In genomic region chr2:172690196-172690595, GRCm38 (mm10) we compare ENCODE assay signal across 35 mouse cellular contexts.
"Had no signal": no experiment of that assay in that cellular context is flagged by ENCODE, and none has a peak within 500 bp of the region (broad histone marks: within the 10 kb centered on the region; RNA-seq: fewer than 3 reads in every experiment).

No protein-coding gene starts in this region.

- H3K4me1 ChIP-seq: heart, embryonic 10.5 days; heart, embryonic 12.5 days; heart, embryonic 13.5 days; heart, embryonic 15.5 days; intestine, embryonic 15.5 days had no signal

- H3K36me3 ChIP-seq: heart, embryonic 10.5 days; heart, embryonic 12.5 days; heart, embryonic 13.5 days; heart, embryonic 15.5 days; hindbrain, embryonic 10.5 days; hindbrain, embryonic 12.5 days; hindbrain, embryonic 13.5 days; hindbrain, embryonic 15.5 days; intestine, embryonic 15.5 days; kidney, embryonic 15.5 days had no signal

- ATAC-seq: hindbrain, embryonic 16.5 days; hindbrain, postnatal 0 days; inflammation-experienced regulatory T-cells, adult 6 months; intestine, embryonic 15.5 days; intestine, embryonic 16.5 days; intestine, postnatal 0 days had no signal

- H3K27ac ChIP-seq: heart, adult 2 months; heart, embryonic 10.5 days; heart, embryonic 13.5 days; heart, embryonic 15.5 days; hindbrain, embryonic 12.5 days; hindbrain, embryonic 14.5 days; hindbrain, embryonic 15.5 days; hindbrain, postnatal 0 days; intestine, embryonic 15.5 days; kidney, embryonic 15.5 days; kidney, postnatal 0 days; layer of hippocampus, adult 2 months had no signal

- DNase-seq: heart, adult 2 months; heart, postnatal 10 days; heart, postnatal 14 days; heart, postnatal 36 days; heart, postnatal 4 days; kidney, adult 11 months; kidney, adult 18-20 months; kidney, adult 2 months; kidney, adult 8-10 months; kidney, adult 9 months; kidney, postnatal 10 days; kidney, postnatal 14 days; kidney, postnatal 25 days; kidney, postnatal 36 days; kidney, postnatal 4 days; layer of hippocampus, adult 9-11 months had no signal

- H3K9me3 ChIP-seq: heart, embryonic 10.5 days; heart, embryonic 13.5 days; heart, embryonic 15.5 days; hindbrain, embryonic 13.5 days; hindbrain, embryonic 15.5 days had no signal

- H3K27me3 ChIP-seq: heart, embryonic 13.5 days; heart, embryonic 15.5 days; hindbrain, embryonic 15.5 days; intestine, embryonic 15.5 days; kidney, embryonic 15.5 days had no signal

- H3K4me3 ChIP-seq: heart, adult 2 months; heart, embryonic 10.5 days; heart, embryonic 12.5 days; heart, embryonic 13.5 days; heart, embryonic 15.5 days; hindbrain, embryonic 10.5 days; hindbrain, embryonic 12.5 days; hindbrain, embryonic 13.5 days; hindbrain, embryonic 15.5 days; intestine, embryonic 15.5 days; kidney, embryonic 15.5 days; layer of hippocampus, adult 2 months had no signal

- H3K9ac ChIP-seq: heart, embryonic 12.5 days; heart, embryonic 13.5 days; heart, embryonic 15.5 days; hindbrain, embryonic 12.5 days; hindbrain, embryonic 13.5 days; hindbrain, embryonic 14.5 days; hindbrain, embryonic 15.5 days; intestine, embryonic 15.5 days; kidney, embryonic 15.5 days had no signal

- H3K4me2 ChIP-seq: heart, embryonic 11.5 days; heart, embryonic 12.5 days; heart, embryonic 13.5 days; heart, embryonic 15.5 days; hindbrain, embryonic 12.5 days; hindbrain, embryonic 13.5 days; hindbrain, embryonic 14.5 days; hindbrain, embryonic 15.5 days; intestine, embryonic 15.5 days; kidney, embryonic 15.5 days had no signal
